ENCODE assay signal across 26 mouse cellular contexts in the genomic region with DNA sequence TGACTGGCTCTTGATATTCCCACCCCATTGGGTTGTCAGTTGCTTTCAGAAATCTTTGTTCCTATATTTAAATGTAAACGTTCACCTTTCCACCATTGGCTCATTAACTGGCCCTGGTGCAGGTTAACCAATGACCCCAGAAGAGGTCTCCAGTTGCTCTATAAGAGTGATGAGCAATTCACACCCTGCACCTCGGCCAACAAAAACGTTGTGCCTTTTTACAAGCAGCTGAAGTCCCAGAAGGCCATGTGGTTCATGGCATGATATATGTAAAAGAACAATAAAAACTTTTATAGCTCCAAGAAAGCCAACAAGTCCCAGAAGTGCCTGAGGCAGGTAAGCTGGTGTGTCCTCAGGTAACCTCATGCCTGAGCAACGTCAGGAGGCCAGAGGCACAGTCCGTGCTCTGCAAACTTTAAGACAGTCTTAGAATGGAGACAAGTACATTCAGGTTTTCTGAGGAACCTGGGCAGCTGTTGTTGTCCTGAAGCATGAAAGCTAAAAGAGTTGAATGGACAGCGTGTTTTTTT. TPM values are rescaled to one million over a fixed set of nuclear protein-coding genes. Genes with fewer than 3 reads are reported as not detected.
DNase-seq lines count a peak whose midpoint lies in the region; ATAC-seq and TF ChIP-seq lines count a peak whose summit lies in the region.
"Had no signal": no experiment of that assay in that cellular context is flagged by ENCODE, and none has a peak within 500 bp of the region (broad histone marks: within the 10 kb centered on the region; RNA-seq: fewer than 3 reads in every experiment).

No protein-coding gene starts in this region.

- H3K4me3 ChIP-seq in intestine, postnatal 0 days (ENCODE audit: low read depth, low read length): no peak overlapping the region
- no peak overlapping the region for H3K4me3 ChIP-seq in intestine, embryonic 15.5 days (replicated peaks)
- no peak overlapping the region for H3K4me3 ChIP-seq in limb, embryonic 13.5 days
- H3K4me3 ChIP-seq: forebrain, embryonic 10.5 days; forebrain, embryonic 13.5 days; gastrocnemius, adult 2 months; heart, embryonic 12.5 days; heart, embryonic 15.5 days; hindbrain, embryonic 15.5 days had no signal

- no peak overlapping the region for H3K27ac ChIP-seq in intestine, postnatal 0 days (ENCODE audit: low read depth, low read length)
- H3K27ac ChIP-seq in intestine, embryonic 15.5 days: no peak overlapping the region
- H3K27ac ChIP-seq in limb, embryonic 13.5 days: peak overlapping the region; percentile 16; the same call in 1 of the 2 replicates
- H3K27ac ChIP-seq: forebrain, embryonic 10.5 days; forebrain, embryonic 13.5 days; gastrocnemius, adult 2 months; heart, embryonic 15.5 days; hindbrain, embryonic 15.5 days had no signal

- H3K9ac ChIP-seq in intestine, postnatal 0 days (ENCODE audit: low read depth, low read length): no peak overlapping the region
- H3K9ac ChIP-seq in intestine, embryonic 15.5 days: no peak overlapping the region
- no peak overlapping the region for H3K9ac ChIP-seq in limb, embryonic 13.5 days
- H3K9ac ChIP-seq: forebrain, embryonic 13.5 days; heart, embryonic 12.5 days; heart, embryonic 15.5 days; hindbrain, embryonic 15.5 days had no signal

- H3K27me3 ChIP-seq in intestine, postnatal 0 days (replicated peaks; ENCODE audit: control insufficient read depth, insufficient read depth, low read length): no peaks in the 10 kb centered on the region
- H3K27me3 ChIP-seq in intestine, embryonic 15.5 days (replicated peaks): no peaks in the 10 kb centered on the region
- no peaks in the 10 kb centered on the region for H3K27me3 ChIP-seq in limb, embryonic 13.5 days
- H3K27me3 ChIP-seq: CH12.LX; forebrain, embryonic 13.5 days; heart, embryonic 12.5 days; heart, embryonic 15.5 days; hindbrain, embryonic 15.5 days; Patski had no signal

- WGBS in intestine, postnatal 0 days: 51% methylated on average over 6 of the region's 6 CpGs
- WGBS in intestine, embryonic 15.5 days: 67% methylated on average over 6 of the region's 6 CpGs
- 26% methylated on average over 6 of the region's 6 CpGs for WGBS in limb, embryonic 13.5 days

- no peak for TF ChIP-seq CTCF in intestine, postnatal 0 days (IDR thresholded peaks at IDR 0.05; ENCODE audit: low read depth)

- H3K4me2 ChIP-seq in intestine, postnatal 0 days (replicated peaks; ENCODE audit: low read depth): no peak overlapping the region
- no peak overlapping the region for H3K4me2 ChIP-seq in intestine, embryonic 15.5 days (replicated peaks)
- no peak overlapping the region for H3K4me2 ChIP-seq in limb, embryonic 13.5 days (replicated peaks)
- H3K4me2 ChIP-seq: forebrain, embryonic 13.5 days; heart, embryonic 12.5 days; heart, embryonic 15.5 days; hindbrain, embryonic 15.5 days had no signal

- peak; percentile 61 for ATAC-seq in intestine, postnatal 0 days
- no peak for ATAC-seq in intestine, embryonic 15.5 days
- peak; percentile 81 for ATAC-seq in limb, embryonic 13.5 days (ENCODE audit: low FRiP score, low read depth)
- ATAC-seq: forebrain, embryonic 13.5 days; forebrain, embryonic 16.5 days; Patski had no signal

- H3K4me1 ChIP-seq in intestine, postnatal 0 days (replicated peaks; ENCODE audit: control insufficient read depth, insufficient read depth, low read length): no peaks in the 10 kb centered on the region
- H3K4me1 ChIP-seq in intestine, embryonic 15.5 days (replicated peaks): no peaks in the 10 kb centered on the region
- peaks cover 23% of the 10 kb centered on the region for H3K4me1 ChIP-seq in limb, embryonic 13.5 days
- H3K4me1 ChIP-seq: forebrain, embryonic 10.5 days; forebrain, embryonic 13.5 days; heart, embryonic 12.5 days; heart, embryonic 15.5 days; hindbrain, embryonic 15.5 days had no signal

- H3K9me3 ChIP-seq in intestine, postnatal 0 days (ENCODE audit: control insufficient read depth): no peaks in the 10 kb centered on the region
- H3K9me3 ChIP-seq in intestine, embryonic 15.5 days: no peaks in the 10 kb centered on the region
- no peaks in the 10 kb centered on the region for H3K9me3 ChIP-seq in limb, embryonic 13.5 days
- H3K9me3 ChIP-seq: forebrain, embryonic 10.5 days; forebrain, embryonic 13.5 days; G1E; heart, embryonic 12.5 days; heart, embryonic 15.5 days; hindbrain, embryonic 15.5 days had no signal

- no peaks in the 10 kb centered on the region for H3K36me3 ChIP-seq in intestine, postnatal 0 days (ENCODE audit: control insufficient read depth, insufficient read depth)
- H3K36me3 ChIP-seq in intestine, embryonic 15.5 days: no peaks in the 10 kb centered on the region
- no peaks in the 10 kb centered on the region for H3K36me3 ChIP-seq in limb, embryonic 13.5 days
- H3K36me3 ChIP-seq: forebrain, embryonic 10.5 days; G1E; heart, embryonic 12.5 days; heart, embryonic 15.5 days; hindbrain, embryonic 15.5 days had no signal

- peak; percentile 26 for DNase-seq in forelimb bud, embryonic 11.5 days (ENCODE audit: low read depth, low spot score)
- no peak for DNase-seq in spleen, adult 18-20 months
- DNase-seq in testis, postnatal 10 days (ENCODE audit: low spot score): no peak
- DNase-seq: adrenal gland, postnatal 10 days; adrenal gland, postnatal 36 days; B cell, adult 2 months; cerebellum, adult 18-20 months; cerebellum, adult 9-10 months; cerebellum, postnatal 14 days; gastrocnemius, adult 2 months; gastrocnemius, postnatal 14 days; heart, adult 18-20 months; heart, postnatal 10 days; heart, postnatal 4 days had no signal

RNA-seq across cellular contexts. Expression of a gene that starts 12.9 kb away (rescaled TPM):
- polyA plus RNA-seq in intestine, postnatal 0 days (2015; fragmentation: Nextera tagmentation; extraction: Ambion mirVana): 16.8 and 18.5 TPM in 2 replicates
- 20.0 and 22.5 TPM in 2 replicates for polyA plus RNA-seq in intestine, embryonic 15.5 days (2015; fragmentation: Nextera tagmentation; extraction: Ambion mirVana)
- 32.6 and 35.6 TPM in 2 replicates for polyA plus RNA-seq in limb, embryonic 13.5 days (2015; fragmentation: Nextera tagmentation; extraction: Ambion mirVana)
